Comparison of ENCODE assay signal across 28 mouse cellular contexts in the genomic region with DNA sequence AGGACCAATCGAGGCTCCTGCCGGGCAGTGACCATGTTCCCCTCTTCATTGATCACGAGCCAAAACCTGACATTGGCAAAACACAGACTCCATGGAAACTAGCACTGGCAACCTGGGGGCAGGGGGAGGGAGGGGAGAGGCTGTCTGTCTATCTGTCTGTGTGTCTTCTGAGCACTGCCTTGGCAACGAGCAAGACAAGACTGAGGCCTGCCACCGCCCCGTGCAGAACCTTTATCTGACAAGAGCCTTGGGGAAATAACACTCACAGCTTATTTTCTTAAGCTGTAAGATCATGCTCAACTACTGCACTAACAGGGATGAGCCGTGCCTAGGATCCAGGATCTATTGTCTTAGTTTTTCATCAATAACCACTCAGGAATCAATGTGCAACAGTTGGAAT. TPM values are rescaled to one million over a fixed set of nuclear protein-coding genes. Genes with fewer than 3 reads are reported as not detected.
"Had no signal": no experiment of that assay in that cellular context is flagged by ENCODE, and none has a peak within 500 bp of the region (broad histone marks: within the 10 kb centered on the region; RNA-seq: fewer than 3 reads in every experiment).

No protein-coding gene starts in this region.

- H3K9me3 ChIP-seq: heart, embryonic 13.5 days; heart, embryonic 15.5 days; hindbrain, embryonic 13.5 days; hindbrain, embryonic 15.5 days; kidney, embryonic 15.5 days; limb, embryonic 13.5 days; limb, embryonic 15.5 days had no signal

- H3K27ac ChIP-seq: heart, adult 2 months; heart, embryonic 13.5 days; heart, embryonic 15.5 days; hindbrain, embryonic 13.5 days; hindbrain, embryonic 15.5 days; hindbrain, postnatal 0 days; kidney, embryonic 15.5 days; kidney, postnatal 0 days; limb, embryonic 13.5 days; limb, embryonic 15.5 days had no signal

- H3K4me3 ChIP-seq: heart, adult 2 months; heart, embryonic 13.5 days; heart, embryonic 15.5 days; hindbrain, embryonic 13.5 days; hindbrain, embryonic 15.5 days; kidney, embryonic 15.5 days; limb, embryonic 13.5 days; limb, embryonic 15.5 days had no signal

- H3K36me3 ChIP-seq: heart, embryonic 13.5 days; heart, embryonic 15.5 days; hindbrain, embryonic 13.5 days; hindbrain, embryonic 15.5 days; kidney, embryonic 15.5 days; limb, embryonic 15.5 days had no signal

- H3K9ac ChIP-seq: heart, embryonic 13.5 days; heart, embryonic 15.5 days; hindbrain, embryonic 13.5 days; hindbrain, embryonic 15.5 days; kidney, embryonic 15.5 days; limb, embryonic 13.5 days; limb, embryonic 15.5 days had no signal

- ATAC-seq: hindbrain, postnatal 0 days had no signal

- DNase-seq: gastrocnemius, postnatal 10 days; gastrocnemius, postnatal 25 days; heart, postnatal 14 days; heart, postnatal 36 days; kidney, adult 11 months; kidney, adult 2 months; kidney, adult 9 months; kidney, postnatal 14 days; kidney, postnatal 36 days; layer of hippocampus, adult 9-11 months; layer of hippocampus, postnatal 36 days; left cerebral cortex, postnatal 4 days had no signal

- H3K4me2 ChIP-seq: heart, embryonic 11.5 days; heart, embryonic 13.5 days; heart, embryonic 15.5 days; hindbrain, embryonic 13.5 days; hindbrain, embryonic 15.5 days; kidney, embryonic 15.5 days; limb, embryonic 13.5 days; limb, embryonic 15.5 days had no signal

RNA-seq across cellular contexts. Expression of gene Marc1, which starts 4.0 kb away (rescaled TPM):
- total RNA-seq: heart, adult 2 months; heart, postnatal 14 days; heart, postnatal 36 days; hematopoietic stem cell, adult 5-6 weeks; left cerebral cortex, postnatal 10 days; left cerebral cortex, postnatal 25 days had no signal
- polyA plus RNA-seq: heart, embryonic 13.5 days; heart, embryonic 15.5 days; heart, postnatal 0 days; limb, embryonic 11.5 days had no signal
